Mouse (Mus musculus) c-Kit-positive CD71-negative TER-119-negative erythroid progenitor cells, embryonic 14.5 days (primary cell): ENCODE measurements around the gene Zfp169.

Experiments used
- DNase-seq: peaks from one replicate; pipeline ENCODE4 v3.0.0-alpha.2; 2013; ENCODE audit warnings: low read depth

Gene Zfp169

DNA sequence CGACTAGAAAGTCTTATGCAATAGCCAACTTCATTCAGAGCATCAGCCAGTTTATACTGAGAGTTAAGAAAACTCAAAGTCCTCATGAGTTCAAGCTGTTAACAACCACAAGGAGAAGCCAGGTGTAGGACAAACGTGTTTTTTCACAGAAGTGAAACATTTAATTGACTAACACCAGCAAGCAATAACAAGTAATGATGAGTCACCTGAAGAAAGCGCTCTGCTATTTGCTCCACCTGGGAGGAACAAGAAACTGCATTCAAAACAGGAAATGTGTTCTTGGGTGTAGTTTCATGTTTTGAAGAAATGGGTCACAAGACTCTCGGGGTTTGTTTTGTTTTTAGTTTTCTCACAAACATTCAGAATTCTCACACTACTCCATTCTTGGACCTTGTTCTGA, 2.6 kb upstream of the Zfp169 start:
- no peak for DNase-seq

DNA sequence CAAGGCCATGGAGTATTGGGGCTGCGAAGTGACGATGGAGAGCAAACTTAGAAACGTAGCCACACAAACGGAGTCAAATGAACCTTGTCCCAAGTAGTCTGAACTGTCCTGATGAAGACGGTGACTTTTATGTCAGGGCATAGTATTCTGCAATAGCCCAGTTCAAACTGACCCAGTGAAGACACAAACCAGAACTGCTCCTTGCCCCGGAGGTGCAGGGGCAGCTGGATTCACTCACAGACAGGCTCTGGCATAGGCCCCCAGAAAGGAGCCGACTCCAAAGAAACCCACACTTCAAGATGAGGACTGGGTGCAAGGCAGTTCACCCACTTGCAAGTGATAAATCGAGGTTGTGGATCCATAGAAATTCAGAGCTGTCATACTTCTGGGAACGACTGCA, 4.6 kb downstream of the Zfp169 start:
- no peak for DNase-seq

DNA sequence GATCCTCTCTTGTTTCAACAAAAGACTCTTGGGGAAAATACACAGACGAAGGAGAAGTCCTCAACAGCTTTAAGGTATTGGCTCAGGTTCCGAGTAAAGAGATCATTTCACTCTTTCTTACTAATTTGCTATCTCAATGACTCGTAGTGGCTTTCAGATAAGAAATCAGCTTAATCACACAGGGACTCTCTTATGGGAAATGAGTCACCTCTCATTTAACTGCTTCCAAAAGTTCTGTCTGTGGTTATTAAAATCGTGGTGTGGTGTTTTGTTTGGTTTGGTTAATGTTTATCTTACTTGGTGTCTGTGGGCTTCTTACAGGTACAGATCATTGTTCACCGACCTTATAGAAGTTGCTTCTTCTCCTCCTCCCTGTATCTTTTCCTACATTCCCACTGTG, 10.8 kb downstream of the Zfp169 start:
- DNase-seq: no peak

DNA sequence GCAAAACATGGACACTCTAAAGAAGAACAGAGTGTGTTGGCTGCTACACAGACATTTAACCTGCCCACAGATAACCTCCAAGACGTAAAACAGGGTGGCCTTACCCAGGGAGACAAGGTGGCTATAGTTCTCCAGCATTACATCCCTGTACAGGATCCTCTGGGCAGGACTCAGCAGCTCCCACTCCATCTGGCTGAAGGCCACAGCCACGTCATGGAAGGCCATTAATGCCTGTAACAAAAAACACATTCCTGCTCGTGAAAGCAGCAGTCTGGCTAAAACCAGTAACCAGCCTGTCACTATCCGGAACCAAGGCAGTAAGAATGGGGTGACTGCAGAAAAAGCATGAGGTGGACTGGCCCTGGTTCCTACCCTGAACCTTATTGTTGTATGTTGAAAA, 14.6 kb downstream of the Zfp169 start:
- no peak for DNase-seq

DNA sequence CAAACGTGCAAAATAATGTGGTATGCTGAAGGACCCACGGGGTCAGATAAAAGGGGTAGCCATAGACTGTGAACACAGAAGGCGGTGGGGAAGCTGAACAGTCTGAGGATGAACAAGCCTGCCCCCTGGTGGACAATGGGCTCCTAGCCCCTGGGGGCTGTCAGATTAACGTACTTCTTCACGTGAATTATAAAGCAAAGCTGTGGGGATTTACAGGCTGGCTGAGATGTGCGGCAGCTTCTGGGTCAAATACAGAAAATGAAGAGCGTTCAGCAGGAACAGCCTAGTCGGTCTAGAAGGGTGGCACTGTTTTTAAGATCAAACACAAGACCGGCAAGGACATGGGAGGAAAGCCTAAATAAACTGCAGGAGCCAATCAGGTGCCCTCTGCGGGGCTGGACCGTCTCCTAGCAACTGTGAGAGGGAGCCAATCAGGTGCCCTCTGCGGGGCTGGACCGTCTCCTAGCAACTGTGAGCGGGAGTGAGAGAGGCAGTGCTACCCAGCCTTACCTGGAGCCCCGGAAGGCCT, 15.5 kb downstream of the Zfp169 start:
- no peak for DNase-seq

DNA sequence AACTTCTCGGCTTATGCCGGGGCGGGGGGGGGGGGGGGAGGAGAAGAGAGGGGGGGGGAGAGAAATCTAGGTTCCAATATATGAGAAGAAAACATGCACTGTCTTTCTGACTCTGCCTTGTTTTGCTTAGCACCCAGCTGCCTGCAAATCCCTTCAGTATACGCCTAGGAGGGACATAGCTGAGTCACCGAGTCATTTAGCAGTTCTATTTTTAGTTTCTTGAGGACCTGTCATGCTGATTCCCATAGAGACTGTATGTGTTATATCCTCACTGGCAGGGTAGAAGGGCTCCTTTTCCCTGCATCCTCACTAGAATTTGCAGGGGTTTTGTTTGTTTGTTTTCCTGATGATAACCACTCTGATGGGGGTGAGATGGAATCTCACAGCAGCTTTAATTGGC, 20.1 kb downstream of the Zfp169 start:
- DNase-seq: no peak

DNA sequence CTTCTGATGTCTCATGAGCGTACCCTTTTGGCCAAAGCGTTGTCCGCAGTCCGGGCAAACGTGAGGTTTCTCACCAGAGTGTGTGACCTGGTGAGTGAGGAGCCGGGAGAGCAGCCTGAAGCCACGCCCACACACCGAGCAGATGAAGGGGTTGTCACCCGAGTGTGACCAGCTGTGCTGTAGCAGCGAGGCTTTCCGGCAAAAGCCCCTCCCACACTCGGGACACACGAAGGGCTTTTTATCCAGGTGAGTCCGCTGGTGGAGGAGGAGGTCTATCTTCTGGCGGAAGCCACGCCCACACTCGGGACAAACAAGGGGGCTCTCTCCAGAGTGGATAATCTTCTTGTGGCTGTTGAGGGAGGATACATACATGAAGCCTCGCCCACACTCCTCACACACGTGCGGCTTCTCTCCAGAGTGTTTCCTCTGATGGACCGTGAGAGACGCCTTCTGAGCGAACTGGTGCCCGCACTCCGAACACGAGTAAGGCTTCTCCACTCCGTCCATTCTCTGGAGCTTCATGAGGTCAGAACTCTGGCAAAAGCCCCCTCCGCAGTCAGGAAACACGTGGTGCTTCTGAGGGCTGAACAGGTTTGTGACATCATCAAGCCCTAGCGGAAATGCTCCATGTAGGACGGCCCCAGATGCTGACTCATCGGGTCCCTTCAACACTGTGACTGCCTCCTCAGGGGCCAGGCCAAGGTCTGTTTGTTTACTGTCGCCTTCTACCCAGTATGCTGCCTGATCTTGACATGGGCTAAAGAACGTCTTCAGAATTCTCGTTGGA, 22.7 kb downstream of the Zfp169 start:
- no peak for DNase-seq

DNA sequence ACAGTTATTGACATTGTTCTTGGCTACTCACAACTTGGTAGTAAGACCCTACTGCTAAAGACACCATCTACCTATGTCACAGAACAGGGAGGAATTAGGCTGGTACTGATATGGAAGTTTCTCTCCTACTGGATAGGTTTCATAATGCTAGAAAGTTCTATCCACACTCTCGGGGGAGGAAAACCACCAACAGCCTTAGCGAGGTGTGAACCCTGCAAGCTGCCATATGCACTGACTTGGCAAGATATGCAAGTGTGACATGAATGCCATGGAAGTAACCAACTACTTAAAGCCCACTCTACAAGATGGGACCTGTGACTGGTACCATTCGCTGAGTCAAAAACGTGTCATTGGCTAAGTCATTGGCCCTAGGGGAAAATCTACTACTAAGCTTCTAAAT, 29.6 kb downstream of the Zfp169 start:
- DNase-seq: no peak

DNA sequence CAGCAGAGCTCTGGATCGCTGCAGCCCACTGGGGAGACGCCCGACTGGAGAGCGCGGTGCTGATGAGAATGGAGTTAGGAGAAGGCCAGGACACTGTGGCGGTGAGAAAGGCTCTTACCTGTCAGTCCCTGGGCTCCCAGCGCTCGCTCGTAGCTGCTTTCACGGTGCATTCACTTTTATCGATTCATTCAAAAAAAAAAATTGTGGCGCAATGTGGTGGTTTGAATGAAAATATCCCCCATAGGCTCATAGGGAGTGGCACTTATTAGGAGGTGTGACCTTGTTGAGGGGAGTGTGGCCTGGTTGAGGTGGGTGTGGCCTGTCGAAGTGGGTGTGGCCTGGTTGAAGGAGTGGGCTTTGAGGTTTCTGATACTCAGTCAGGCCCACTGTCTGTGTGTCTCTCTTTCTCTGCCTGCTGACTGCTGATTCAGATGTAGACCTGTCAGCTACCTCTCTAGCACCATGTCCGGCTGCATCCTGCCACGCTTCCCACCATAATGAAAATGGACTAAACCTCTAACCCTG, 44.5 kb downstream of the Zfp169 start:
- no peak for DNase-seq

DNA sequence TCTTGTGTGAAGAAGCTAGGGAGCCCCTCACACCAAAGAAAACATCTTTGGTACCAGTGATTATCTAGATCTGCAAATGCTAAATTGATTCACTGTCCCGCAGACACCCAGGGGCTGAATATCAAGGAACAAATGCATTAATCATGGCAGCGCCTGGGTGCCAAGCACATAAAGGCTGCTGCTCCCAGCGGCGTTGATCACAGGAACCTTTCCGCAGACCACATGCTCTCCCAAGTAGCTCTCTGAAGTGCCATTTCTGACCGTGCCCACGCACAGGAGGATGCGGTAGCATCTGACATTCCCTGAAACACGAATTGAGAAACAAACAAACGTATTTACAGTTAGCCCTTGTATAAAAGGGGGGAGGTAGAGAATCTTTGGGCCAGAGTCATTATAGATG, 47.1 kb downstream of the Zfp169 start:
- DNase-seq: no peak

DNA sequence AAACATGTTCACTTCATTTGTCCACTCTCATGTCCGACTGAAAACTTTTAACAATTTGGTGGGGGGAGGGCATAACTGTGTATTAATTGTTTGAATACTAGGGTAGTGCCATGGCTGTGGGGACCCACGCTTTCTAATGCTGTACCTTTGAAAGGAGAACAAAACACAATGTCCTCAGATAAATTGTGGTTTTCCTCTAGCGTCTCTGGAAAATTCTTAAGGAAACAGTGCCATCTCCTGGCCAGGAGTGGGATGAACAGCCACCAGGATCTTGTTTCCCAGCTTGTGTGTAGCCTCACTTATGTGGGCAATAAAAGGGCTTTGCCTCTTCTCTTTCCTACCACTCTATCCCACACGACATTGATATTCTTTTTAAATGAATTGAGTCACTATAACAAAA, 49.1 kb downstream of the Zfp169 start:
- peak; percentile 62 for DNase-seq

DNA sequence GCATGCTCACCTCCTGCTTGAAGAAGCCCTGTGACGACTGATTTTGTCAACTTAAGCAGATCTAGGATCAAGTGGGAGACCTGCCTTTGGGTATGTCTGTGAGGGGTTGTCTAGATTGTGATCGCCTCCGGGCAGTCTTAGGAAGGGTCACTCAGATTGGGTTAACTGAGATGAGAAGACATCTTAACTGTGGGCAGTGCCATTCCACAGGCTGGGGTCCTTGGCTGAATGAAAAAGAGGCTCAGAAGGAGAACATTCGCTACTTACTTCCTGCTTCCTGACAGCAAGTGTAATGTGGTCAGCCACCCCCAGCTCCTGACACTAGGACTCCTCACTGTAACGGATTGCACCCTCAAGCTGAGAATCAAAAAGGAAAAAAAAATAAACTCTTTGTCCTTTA, 54.0 kb downstream of the Zfp169 start:
- DNase-seq: no peak

DNA sequence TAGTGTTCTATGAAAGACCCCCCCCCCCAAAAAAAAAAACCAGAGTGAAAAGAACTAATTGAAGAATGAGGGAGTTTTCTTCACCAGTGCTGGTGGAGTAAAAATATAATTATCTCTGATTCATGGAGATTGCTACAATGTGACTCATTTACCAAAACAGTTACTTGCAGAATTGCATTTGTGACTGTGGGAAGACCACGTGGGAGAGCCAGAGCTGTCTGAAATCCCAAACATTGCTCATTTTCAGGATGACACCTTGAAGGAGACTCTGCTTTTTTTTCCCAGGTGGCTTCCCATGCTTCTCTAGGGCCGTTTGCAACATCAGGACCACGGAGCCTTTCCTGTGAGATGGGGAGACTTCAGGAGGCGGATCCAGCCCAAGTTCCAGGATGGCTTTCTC, 65.1 kb downstream of the Zfp169 start:
- DNase-seq: no peak

DNA sequence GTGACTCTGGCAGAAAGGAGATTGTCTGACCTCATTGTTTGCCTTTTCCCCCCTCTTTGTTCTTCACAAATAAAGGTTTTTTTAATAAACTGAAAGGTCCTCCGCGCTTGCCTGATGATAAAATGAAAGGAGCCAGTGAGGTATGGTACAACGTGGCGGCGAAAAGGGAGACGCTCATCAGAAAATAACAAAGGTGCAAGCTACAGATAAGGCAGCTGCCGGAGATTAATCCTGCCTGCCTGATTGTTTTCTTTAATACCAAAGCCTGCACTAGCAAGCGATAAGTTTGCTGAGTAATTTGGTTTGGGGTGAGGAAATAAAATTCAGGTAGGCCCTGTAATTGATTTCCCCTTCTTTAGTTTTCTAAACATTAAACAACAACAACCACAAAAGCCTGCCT, 69.3 kb downstream of the Zfp169 start:
- no peak for DNase-seq

DNA sequence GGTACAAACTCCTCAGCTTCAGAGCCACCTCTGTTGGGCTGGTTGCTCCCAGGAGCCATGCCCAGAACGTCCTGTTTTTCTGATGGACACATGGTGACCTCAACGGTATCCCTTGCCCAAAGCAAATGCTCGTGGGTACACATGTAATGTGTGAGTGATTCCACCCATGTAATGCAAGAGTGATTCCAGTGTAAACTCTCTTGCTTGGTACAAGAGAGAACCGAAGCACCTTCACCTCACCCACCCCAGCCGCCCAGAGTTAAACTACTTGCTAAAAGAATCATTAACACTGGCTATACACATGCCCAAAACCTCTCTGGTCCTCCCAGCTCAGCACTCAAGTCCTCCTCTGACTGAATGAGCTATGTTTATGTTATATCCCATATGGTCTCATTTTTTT, 74.9 kb downstream of the Zfp169 start:
- DNase-seq: no peak
